Mouse (Mus musculus) thymus, adult 18-20 months (tissue): ENCODE data around the gene Mgat3.

ENCODE experiments used
- DNase-seq, 2 experiments: peaks; one replicate each; pipeline ENCODE4 v3.0.0; 2022; ENCODE audit warnings: mixed read lengths in 2 of 2

Mgat3 gene

DNA sequence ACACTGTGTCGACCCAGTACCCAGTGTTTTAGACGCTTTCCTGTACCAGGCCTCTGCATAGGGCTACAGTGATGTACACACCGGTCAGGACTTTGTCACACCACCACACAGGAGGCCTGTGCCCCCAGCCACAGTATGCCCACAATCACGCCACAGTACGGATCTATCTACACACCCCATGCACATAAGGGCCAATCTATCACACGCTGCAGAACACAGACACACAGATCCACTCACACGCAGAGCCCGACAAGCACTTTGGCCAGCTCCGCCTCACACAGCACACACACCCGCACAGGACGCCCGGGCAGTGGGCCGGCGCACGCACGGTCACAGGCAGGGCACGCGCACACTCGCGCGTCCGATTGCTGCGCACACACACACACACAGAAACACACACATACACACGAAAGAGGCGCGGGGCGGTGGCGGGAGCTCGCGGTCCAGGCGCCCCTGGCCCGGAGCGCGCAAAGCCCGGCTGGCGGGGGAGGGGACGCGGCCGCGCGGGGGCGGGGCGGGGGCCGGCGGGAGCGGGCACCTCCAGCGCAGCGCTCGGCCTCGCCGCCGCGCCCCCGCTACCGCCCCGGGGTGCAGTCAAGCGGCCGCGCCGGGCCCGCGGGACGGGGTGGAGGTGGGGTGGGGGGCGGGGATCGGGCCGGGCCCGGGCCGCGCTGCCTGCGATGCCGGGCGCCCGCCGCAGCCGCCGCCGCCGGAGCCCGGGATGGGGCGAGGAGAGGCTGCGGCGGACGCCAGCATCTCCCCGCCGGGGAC lies at the start of gene Mgat3:
TSS of gene Mgat3 (plus strand) at position 721 of the 771 bp plus-strand sequence.
- DNase-seq, result no peak

DNA sequence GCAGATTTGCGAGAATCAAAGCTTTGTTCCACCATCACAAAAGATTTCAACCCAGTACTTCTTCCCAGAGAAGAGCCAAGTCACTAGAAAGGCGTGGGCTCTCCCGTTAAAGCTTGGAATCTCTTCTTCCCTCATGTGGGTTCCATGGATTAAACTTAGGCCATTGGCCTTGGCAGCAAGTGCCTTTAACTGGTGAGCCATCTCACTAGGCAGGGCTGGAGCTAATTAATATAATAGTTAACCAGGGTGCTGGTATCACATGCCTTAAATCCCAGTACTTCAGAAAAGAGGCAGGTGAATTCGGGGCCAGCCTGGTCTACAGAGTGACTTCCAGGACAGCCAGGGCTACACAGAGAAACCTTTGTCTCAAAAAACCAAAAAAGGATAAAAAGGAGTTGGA lies 48.9 kb upstream of the Mgat3 start:
- no peak for DNase-seq

DNA sequence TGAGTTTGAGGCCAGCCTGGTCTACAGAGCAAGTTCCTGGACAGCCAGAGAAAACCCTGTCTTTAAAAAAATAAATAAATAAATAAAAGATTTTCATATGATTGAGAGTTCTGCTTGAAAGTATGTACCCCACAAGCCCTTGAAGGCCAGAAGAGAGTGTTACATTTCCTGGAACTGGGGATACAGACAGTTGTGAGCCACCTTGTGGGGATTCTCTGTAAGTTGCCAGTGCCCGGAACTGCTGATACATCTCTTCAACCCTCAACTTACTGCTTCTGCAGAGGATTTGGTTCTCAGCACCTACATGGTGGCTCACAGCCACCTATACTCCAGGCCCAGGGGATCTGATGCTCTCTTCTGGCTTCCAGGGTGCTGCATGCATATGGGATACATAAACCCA lies 46.3 kb upstream of the Mgat3 start:
- no peak for DNase-seq

DNA sequence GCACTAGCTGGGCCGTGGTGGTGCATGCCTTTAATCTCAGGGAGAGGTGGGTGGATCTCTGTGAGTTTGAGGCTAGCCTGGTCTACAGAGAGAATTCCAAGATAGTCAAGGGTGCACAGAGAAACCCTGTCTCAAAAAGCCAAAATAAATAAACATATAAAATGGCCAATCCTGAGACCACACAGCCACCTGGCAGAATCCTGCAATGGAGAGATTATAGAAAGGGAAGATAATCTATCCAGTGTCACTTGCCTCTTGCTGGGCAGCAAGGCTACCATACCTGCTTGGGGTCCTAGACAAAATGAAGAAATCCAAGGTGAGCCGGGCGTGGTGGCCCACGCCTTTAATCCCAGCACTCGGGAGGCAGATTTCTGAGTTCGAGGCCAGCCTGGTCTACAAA lies 43.5 kb upstream of the Mgat3 start:
- DNase-seq, result no peak

DNA sequence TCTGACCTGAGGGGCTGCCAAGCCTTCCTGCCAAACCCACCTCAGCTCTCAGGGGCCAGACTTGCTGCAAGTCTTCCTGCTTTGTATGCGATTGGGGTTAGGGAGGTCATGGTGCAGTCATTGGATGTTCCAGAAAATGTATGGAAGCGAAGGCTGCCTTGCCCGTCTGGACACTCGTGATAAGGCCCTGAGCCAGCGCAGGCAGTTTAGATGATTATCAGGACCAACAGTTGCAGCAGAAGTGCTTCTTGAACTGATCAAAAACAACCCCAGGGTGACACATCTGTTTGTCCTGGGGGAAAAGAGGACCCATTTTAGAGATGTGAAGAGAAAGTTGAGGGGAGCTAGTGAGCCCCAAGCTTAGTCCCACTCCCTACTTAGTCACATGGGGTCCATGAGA lies 42.8 kb upstream of the Mgat3 start:
- DNase-seq, result no peak

DNA sequence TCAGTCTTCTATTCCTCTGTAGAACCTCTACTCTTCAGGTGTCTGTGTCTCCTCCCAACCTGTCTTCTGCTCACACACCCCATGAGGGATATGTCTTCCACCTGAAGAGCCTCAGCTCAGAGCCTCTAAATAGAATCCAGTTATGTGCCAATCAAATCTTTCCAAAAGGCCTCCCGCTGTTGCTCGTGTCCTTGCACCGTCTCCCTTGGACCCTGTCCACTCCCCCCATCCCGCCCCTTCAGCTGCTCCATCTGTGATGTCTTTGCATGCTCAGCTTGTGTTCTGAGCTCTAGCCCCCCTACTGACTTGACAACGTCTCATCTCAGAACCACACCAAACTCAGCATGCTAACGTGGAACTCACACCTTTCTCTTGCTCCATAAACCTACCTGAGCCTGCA lies 42.1 kb upstream of the Mgat3 start:
- DNase-seq, result no peak

DNA sequence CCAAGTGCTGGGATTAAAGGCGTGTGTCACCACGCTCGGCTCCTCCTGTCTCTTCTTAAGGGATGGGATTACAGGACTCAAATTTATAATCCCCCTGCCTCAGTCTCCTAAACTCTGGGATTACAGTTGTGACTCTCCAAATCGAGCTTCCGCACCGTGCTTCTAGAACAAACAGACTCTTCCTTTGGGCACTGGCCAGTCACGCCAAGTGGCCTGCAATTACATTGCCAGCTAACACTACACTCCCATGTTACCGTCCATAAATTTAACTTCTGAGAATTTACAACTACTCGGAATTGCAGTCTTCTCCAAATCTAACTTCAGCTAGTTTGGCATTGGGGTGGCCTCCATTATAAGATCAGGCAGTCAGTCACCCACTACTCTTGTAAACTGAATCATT lies 41.1 kb upstream of the Mgat3 start:
- no peak for DNase-seq

DNA sequence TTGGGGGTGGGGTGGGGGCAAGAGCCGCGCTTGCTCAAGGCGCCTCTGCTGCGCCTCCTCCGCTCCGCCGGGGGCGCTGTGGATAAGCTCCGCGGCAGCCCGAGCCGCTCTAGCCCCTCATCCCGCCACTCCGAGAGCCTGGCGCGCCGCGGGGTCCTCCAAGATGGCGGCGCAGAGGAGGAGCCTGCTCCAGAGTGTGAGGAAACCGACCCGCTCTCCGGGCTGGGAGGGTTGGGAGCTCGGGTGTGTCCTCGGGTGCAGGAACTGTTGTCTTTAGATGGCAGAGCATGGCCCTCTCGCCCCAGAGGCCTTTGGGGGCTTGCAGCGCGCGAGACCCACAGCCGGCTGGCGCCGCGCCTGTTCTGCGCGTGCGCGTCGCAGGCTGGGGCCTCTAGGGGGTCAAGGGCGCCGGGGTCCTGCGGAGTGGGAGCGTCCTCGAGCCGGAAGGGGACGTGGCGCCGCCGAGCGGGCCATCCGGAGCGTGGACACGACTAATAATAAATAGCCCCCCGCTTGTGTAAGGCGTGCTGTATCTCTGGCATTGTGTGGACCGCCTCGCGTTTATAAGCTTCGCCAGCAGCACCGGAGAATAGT lies 40.4 kb upstream of the Mgat3 start, which contains the start of gene Tab1:
TSS of gene Tab1 (plus strand) at position 135 of the 594 bp plus-strand sequence.
- peak; percentile 82 to 85 for DNase-seq

DNA sequence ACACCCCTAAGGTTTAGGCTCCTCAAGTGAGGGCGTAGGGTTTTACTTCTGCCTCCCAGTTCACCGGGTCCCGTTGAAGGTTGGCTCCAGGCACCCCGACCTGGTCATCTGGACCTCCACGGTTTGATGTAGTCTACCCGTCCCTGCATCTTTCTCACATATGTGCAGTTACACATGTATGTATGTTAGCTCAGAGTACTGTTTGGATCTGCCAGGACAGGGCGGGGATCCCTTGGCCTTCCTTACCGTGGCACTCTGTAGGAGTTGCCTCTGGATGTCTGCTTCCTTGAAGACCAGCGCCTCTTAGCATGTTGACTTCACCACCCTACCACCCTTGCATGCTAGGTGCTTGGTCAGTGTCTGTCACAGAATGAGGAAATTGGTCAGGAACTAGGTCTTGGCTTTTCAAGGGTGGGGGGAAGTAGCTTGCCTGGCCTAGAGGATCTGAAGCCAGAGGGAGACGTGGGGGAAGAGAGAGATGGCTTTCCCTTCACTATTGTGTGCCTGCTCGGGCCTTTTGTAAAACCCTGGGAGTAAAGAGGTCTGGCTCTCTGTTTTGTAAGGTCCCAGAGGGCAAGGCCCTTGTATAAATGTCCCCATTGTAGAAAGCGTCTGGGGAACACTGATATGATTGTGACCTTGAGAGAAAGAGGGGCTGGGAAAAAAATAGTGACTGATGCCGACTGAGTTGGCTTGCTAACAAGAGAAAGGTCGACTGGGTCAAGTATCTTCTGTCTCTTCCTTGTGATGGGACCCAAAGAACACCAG lies 39.7 kb upstream of the Mgat3 start:
- no peak for DNase-seq

DNA sequence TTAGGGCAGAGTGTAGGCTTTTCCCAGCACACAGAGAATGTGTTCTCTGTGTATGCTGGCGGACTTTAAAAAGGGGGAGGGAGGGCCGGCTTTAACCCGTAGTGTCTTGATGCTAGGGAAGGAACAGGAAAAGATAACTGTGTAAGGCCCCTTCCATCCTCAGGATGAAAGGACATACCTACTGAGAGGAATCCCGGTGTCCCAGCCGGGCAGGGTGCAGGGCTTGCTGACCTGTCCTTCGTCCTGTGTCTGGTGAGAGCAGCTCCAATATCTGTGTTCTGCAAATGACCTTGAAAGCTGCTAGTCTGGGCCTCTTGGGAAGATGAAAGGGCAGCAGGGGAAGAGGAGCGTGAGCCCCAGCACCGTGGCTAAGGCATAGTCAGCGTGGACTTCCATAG lies 39.1 kb upstream of the Mgat3 start:
- DNase-seq, result no peak

DNA sequence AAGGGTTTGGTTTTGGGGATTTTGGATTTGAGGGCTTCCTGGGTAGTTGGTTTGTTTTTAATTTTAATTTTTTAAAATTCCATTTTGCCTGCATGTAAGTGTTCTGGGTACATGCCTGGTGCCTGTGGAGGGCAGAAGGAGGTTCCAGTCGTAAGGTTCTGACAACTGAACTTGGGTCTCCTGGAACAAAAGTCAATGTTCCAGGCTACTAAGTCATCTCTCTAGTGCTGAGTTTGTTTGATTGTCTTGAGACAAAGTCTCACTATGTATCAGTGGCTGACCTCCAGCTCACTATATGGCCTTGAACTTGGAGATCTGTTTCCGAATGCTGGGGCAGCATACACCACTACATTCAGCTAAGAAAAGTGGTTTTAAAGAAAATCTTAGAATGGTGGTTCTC lies 38.0 kb upstream of the Mgat3 start:
- no peak for DNase-seq

DNA sequence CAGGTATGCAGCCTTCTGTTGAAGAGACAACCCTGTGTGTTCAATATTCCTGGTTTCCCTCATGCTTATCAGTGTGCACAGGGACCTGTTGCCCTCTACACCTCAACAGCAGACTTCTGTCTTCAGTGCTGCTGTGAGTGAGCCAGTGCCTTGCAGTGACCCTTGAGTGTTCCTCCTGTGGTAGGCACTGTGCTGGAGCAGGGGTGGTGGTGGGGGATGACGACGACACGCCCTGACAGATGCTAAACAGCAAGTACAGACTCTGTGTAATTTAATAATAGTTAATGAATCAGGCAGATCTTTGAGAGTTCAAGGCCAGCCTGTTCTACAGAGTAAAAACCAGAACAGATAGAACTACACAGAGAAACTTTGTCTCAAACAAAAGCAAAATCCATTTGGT lies 36.9 kb upstream of the Mgat3 start:
- no peak for DNase-seq

DNA sequence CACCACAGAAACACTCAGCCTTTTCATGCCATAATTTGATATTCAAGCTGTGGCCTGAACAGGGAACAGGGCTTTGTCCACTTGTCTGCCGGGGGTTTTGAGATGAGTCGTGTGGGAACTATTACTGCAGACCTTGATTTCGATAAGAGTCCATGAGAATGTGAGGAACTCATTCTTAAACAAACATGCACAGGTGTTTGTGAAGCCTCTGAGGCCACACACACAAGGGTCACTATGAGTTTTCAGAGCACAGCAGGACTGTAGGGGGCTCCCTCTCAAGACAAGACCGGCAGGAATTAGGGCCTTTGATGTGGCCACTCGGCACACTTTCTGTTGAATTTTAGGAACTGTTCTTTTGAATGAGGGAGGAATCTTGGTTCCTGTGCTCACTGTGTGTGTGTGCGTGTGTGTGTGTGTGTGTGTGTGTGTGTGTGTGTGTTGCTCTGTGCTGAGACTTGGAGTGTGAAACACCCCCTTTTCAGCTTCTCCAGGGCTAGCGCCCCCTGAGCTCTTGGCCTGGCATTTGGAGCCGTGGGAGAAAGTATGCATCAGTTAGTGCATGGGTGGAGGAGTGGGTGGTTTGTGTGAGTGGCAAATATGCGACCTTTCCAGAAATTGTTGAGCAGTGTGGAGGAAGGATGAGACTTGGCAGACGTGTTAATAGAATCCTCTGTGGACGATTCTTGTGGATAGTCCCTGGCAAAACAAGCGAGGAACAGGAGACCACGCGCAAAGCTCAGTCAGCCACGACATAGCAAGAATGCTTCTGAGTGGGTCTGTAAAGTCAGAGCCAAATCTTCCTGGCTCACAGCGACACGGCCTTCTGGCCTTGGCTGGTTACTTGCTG lies 35.4 kb upstream of the Mgat3 start:
- no peak for DNase-seq

DNA sequence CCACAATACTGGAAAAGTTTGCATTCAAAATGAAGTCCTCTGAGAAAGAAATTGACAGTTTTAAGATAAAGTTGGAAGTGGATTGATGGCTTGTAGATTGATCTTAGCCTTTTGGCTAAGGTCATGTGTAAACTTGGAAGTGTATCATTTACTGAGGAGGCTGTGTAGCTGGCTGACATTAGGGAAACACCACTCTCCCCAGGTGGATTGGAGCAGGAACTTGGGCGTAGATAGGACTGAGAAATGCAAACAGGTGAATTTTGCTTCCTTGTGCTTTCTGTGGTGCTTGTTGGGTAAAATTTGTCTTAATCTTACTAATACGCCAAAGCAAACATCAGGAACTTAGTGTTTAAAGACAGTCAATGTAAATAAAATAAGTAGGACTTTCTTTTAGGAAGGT lies 33.2 kb upstream of the Mgat3 start:
- no peak for DNase-seq

DNA sequence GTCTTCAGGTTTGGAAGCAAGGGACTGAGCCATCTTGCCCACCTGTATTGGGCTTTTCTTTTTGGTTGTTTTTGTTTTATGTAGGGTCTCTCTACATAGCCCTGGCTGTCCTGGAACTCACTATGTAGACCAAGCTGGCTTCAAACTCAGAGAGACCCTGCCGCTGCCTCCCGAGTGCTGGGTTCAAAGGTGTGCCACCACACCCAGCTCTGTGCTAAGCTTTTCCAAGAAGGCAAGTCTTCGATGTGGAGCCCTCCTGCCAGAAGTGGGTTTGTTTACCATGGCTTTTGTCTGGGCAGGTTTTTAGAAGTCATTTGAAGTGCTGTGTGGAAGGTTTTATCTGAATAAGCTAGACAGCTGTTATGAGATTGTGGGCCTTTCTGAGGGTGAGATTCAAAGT lies 32.6 kb upstream of the Mgat3 start:
- DNase-seq, result no peak

DNA sequence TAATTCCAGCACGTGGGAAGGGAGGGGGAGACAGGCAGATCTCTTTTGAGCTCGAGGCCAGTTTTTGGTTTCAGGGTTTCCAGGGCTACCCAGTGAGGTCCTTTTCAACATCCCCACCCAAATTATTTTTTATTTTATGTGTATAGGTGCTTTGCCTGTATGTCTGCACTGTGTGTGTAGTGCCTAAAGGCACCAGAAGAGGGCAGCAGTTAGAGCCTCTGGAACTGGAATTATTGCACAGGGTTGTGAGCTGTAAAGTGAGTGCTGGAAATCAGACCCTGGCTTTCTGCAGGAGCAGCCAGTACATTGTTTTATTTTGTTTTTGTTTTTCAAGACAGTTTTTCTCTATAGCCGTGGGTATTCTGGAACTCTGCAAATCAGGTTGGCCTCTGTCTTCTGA lies 31.4 kb upstream of the Mgat3 start:
- DNase-seq, result no peak

DNA sequence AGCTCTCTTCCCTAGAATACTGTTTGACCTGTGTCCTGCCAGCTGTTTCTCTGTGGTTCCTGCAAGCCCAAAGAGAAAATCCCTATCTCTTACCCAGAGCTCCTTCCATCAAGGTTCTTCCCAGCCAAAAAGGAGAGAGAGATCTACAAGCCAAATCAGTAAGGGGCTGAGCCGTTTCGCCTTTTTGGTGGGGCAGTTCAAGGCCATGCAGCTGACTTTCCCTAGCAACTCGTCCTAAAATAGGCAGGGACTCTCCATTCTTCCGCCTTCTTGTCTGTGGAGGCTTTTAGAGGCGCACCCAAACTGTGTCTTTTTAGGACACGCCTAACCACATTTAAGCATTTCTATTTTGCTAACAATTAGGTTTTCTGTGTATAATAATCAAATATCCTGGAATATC lies 29.8 kb upstream of the Mgat3 start:
- no peak for DNase-seq

DNA sequence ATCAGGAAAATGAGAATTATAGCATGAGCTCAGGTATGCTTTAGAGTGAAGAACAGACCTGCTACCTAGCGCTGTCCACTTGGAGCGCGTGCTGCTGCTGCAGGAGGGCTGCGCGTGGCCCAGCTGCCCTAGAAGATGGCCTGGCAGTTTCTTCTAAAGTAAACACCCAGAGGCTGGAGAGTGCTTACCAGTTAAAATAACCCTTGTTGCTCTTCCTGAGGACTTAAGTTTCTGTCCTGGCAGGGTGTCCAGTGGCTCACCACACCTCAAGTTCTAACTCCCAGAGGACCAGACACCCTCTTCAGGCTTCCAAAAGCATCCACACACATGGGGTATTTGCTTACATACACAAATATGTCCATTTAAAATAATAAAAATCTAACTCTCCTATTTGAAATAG lies 28.1 kb upstream of the Mgat3 start:
- DNase-seq, result no peak

DNA sequence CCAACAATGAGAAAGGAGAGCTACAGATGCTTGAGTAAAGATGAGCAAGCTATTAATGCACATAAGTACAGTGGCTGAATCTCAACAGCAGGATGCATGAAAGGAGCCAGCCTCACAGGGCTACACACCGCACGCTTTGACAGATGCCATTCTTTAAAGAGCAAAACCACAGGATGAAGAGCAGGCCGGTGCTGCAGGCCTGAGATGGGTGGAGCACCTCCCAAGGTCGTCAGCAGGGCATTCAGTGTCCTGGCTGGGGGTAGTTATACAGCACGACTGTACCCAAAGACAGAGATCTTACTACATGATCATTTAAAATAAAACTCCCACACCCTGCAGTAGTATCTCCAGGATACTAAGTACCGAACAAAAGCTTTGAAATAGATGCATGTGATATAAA lies 27.4 kb upstream of the Mgat3 start:
- DNase-seq, result no peak

DNA sequence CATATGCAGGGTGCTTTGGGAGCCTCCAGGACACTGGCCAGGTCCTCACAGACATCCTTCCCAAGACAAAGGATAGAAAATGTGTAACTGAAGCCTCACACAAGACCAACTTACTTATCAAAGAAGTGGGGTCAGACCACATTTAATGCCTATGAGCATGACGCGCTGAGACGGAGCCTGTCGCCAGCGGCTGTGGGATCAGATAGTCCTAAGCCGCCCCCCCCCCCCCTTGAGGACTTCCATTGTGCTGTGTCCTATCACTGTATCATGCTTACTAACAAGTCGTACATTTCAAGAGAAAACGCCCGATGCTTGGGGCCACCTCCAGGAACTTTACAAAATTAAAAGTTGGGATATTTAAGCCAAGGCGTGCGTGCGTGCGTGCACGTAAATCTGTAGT lies 26.4 kb upstream of the Mgat3 start:
- no peak for DNase-seq

DNA sequence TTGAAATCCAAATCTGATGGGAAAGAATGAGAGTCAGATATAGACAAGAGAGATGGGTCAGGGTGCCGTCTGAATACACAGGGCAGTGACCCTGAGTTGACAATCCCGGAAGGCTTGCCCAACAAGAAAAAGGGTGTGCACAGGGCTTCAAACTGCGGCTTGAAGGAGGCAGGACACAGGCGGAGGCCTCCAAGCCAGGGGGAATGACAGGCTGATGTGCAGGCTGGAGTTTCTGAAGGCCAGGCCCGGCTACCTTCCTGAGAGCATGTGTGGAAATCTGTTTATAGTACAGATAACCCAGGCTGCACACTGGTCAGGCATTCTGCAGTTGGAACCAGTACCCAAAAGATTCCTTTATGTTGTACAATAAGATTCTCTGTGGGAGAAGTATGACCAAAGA lies 26.0 kb upstream of the Mgat3 start:
- DNase-seq, result no peak

DNA sequence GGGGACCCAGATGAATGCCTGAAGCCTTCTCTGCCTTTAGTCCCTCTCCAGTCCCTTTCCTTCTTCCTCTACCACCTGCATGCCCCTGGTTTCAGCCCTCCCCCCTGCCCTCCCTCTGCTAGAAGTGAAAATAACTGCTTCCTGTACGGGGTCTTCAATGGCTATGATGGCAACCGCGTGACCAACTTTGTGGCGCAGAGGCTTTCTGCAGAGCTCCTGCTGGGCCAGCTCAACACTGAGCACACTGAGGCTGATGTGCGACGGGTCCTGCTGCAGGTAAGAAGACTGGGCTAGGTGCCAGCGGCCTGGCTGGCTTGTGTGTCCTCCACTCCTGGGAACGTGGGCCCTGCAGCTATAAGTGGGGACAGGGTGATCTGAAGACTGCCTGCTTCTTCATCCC lies 25.0 kb upstream of the Mgat3 start:
- DNase-seq, result peak; percentile 47 to 52

DNA sequence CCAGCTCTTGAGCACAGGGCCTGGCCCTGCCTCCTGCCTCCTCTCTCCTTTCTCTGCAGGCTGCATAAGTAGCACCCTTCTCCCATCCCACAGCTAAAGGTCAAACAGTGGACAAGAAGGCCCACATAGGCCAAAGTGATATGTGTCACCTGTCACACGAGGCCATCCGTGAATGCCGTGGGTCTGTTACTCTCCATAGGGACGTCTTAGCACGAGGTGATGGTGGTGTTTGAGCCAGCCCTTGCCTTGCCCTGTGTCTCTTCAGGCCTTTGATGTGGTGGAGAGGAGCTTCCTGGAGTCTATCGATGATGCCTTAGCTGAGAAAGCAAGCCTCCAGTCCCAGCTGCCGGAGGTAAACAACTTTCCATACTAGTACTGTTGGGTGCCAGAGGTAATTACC lies 24.0 kb upstream of the Mgat3 start:
- DNase-seq, result peak; percentile 24 to 52
